ENCODE assay signal across 8 mouse cellular contexts in genomic region chr17:74396766-74397165, GRCm38 (mm10). TPM values are rescaled to one million over a fixed set of nuclear protein-coding genes. Genes with fewer than 3 reads are reported as not detected.
DNase-seq lines count a peak whose midpoint lies in the region; ATAC-seq and TF ChIP-seq lines count a peak whose summit lies in the region.

No protein-coding gene starts in this region.

- peaks cover 8% of the 10 kb centered on the region; the same call in 1 of the 2 replicates for H3K4me1 ChIP-seq in lung, embryonic 15.5 days
- peaks cover 3% of the 10 kb centered on the region for H3K4me1 ChIP-seq in lung, adult 2 months (ENCODE audit: control insufficient read depth, insufficient read depth, low read length)
- peaks cover 14% of the 10 kb centered on the region for H3K4me1 ChIP-seq in forebrain, embryonic 13.5 days
- H3K4me1 ChIP-seq in liver, embryonic 12.5 days: peaks cover 17% of the 10 kb centered on the region
- peaks cover 6% of the 10 kb centered on the region; the same call in 1 of the 2 replicates for H3K4me1 ChIP-seq in stomach, embryonic 16.5 days (ENCODE audit: control insufficient read depth, insufficient read depth, low read length)

- TF ChIP-seq POLR2A in lung, adult 2 months (IDR thresholded peaks at IDR 0.05; ENCODE audit: borderline replicate concordance, extremely low read depth, low read depth, low read length): no peak

- H3K4me2 ChIP-seq in lung, embryonic 15.5 days: peak overlapping the region; percentile 72
- peak overlapping the region; percentile 72 for H3K4me2 ChIP-seq in forebrain, embryonic 13.5 days
- peak overlapping the region; percentile 86 for H3K4me2 ChIP-seq in liver, embryonic 12.5 days
- H3K4me2 ChIP-seq in stomach, embryonic 16.5 days (ENCODE audit: low read depth, low read length): peak overlapping the region; percentile 69

- no peaks in the 10 kb centered on the region for H3K27me3 ChIP-seq in lung, embryonic 15.5 days
- no peaks in the 10 kb centered on the region for H3K27me3 ChIP-seq in forebrain, embryonic 13.5 days
- H3K27me3 ChIP-seq in liver, embryonic 12.5 days (replicated peaks): no peaks in the 10 kb centered on the region
- H3K27me3 ChIP-seq in stomach, embryonic 16.5 days (ENCODE audit: control insufficient read depth, insufficient read depth, low read length): no peaks in the 10 kb centered on the region

- ATAC-seq in lung, embryonic 15.5 days (ENCODE audit: borderline replicate concordance, extremely low read depth, low FRiP score, low TSS enrichment): no peak
- ATAC-seq in forebrain, embryonic 13.5 days: no peak
- no peak for ATAC-seq in liver, embryonic 12.5 days
- no peak for ATAC-seq in stomach, embryonic 16.5 days (ENCODE audit: insufficient read depth, low FRiP score)

- H3K4me3 ChIP-seq in lung, embryonic 15.5 days: peak overlapping the region; percentile 90
- H3K4me3 ChIP-seq in lung, adult 2 months (replicated peaks; ENCODE audit: extremely low read depth, low read depth, low read length): no peak overlapping the region
- H3K4me3 ChIP-seq in forebrain, embryonic 13.5 days: peak overlapping the region; percentile 76; the same call in 1 of the 2 replicates
- H3K4me3 ChIP-seq in liver, embryonic 12.5 days: peak overlapping the region; percentile 97
- peak overlapping the region; percentile 93 for H3K4me3 ChIP-seq in stomach, embryonic 16.5 days (replicated peaks; ENCODE audit: low read length)

- no peak for DNase-seq in lung, adult 2 months
- DNase-seq in MN1 (ENCODE audit: low spot score): no peak
- DNase-seq in gastrocnemius, postnatal 10 days: no peak
- DNase-seq in kidney, postnatal 36 days: no peak

- H3K36me3 ChIP-seq in lung, embryonic 15.5 days: no peaks in the 10 kb centered on the region
- H3K36me3 ChIP-seq in forebrain, embryonic 13.5 days (ENCODE audit: poor library complexity, severe bottlenecking): peaks cover under 1% of the 10 kb centered on the region; the same call in 1 of the 2 replicates
- 0 out of 2 replicates have a peak, but pooled peaks cover 5% of the 10 kb centered on the region for H3K36me3 ChIP-seq in liver, embryonic 12.5 days
- no peaks in the 10 kb centered on the region for H3K36me3 ChIP-seq in stomach, embryonic 16.5 days (ENCODE audit: control insufficient read depth, insufficient read depth, low read length)

- 72% methylated on average over 4 of the region's 4 CpGs for WGBS in lung, embryonic 15.5 days
- 61% methylated on average over 4 of the region's 4 CpGs for WGBS in lung, adult 2 months
- 89% methylated on average over 4 of the region's 4 CpGs for WGBS in forebrain, embryonic 13.5 days
- 56% methylated on average over 4 of the region's 4 CpGs for WGBS in liver, embryonic 12.5 days (ENCODE audit: insufficient replicate concordance)
- 60% methylated on average over 4 of the region's 4 CpGs for WGBS in stomach, embryonic 16.5 days

- TF ChIP-seq CTCF in lung, adult 2 months (IDR thresholded peaks at IDR 0.05; ENCODE audit: insufficient read depth, low read length): no peak

- no peaks in the 10 kb centered on the region for H3K9me3 ChIP-seq in lung, embryonic 15.5 days
- no peaks in the 10 kb centered on the region for H3K9me3 ChIP-seq in forebrain, embryonic 13.5 days (replicated peaks)
- no peaks in the 10 kb centered on the region for H3K9me3 ChIP-seq in liver, embryonic 12.5 days (replicated peaks)
- no peaks in the 10 kb centered on the region for H3K9me3 ChIP-seq in stomach, embryonic 16.5 days (replicated peaks; ENCODE audit: control insufficient read depth, low read length)

- H3K9ac ChIP-seq in lung, embryonic 15.5 days: peak overlapping the region; percentile 95; the same call in 1 of the 2 replicates
- no peak overlapping the region; the same call in 1 of the 2 replicates for H3K9ac ChIP-seq in forebrain, embryonic 13.5 days
- H3K9ac ChIP-seq in liver, embryonic 12.5 days: peak overlapping the region; percentile 94; the same call in 1 of the 2 replicates
- H3K9ac ChIP-seq in stomach, embryonic 16.5 days (ENCODE audit: low read length): peak overlapping the region; percentile 99; the same call in 1 of the 2 replicates

- no peak overlapping the region for H3K27ac ChIP-seq in lung, embryonic 15.5 days
- no peak overlapping the region for H3K27ac ChIP-seq in forebrain, embryonic 13.5 days
- H3K27ac ChIP-seq in liver, embryonic 12.5 days: no peak overlapping the region
- no peak overlapping the region for H3K27ac ChIP-seq in stomach, embryonic 16.5 days (ENCODE audit: low read length)

RNA-seq across cellular contexts. Expression of gene Slc30a6, which starts 1.4 kb away (rescaled TPM):
- 41.5 and 43.0 TPM in 2 replicates for polyA plus RNA-seq in lung, embryonic 15.5 days (2015; fragmentation: Nextera tagmentation; extraction: Ambion mirVana)
- 14.8 and 20.5 TPM in 2 replicates for polyA plus RNA-seq in lung, adult 2 months (2012; rRNA removed)
- 28.8 and 33.2 TPM in 2 replicates for polyA plus RNA-seq in forebrain, embryonic 13.5 days (2015; fragmentation: Nextera tagmentation; extraction: Ambion mirVana)
- polyA plus RNA-seq in liver, embryonic 12.5 days (2016; fragmentation: Nextera tagmentation; extraction: Ambion mirVana): 22.0 and 22.4 TPM in 2 replicates
- 37.7 and 42.5 TPM in 2 replicates for polyA plus RNA-seq in stomach, embryonic 16.5 days (2015; fragmentation: Nextera tagmentation; extraction: Ambion mirVana)
- 1 to 10 TPM; 6.3 to 9.9 TPM for total RNA-seq in gastrocnemius, postnatal 10 days (2021)

RNA-seq across cellular contexts. Expression of gene Spast, which starts 58.0 kb away (rescaled TPM):
- polyA plus RNA-seq in lung, embryonic 15.5 days (2015; fragmentation: Nextera tagmentation; extraction: Ambion mirVana): 15.6 and 16.9 TPM in 2 replicates
- 5.1 and 5.9 TPM in 2 replicates for polyA plus RNA-seq in lung, adult 2 months (2012; rRNA removed)
- polyA plus RNA-seq in forebrain, embryonic 13.5 days (2015; fragmentation: Nextera tagmentation; extraction: Ambion mirVana): 25.3 and 25.7 TPM in 2 replicates
- polyA plus RNA-seq in liver, embryonic 12.5 days (2016; fragmentation: Nextera tagmentation; extraction: Ambion mirVana): 10.6 and 10.7 TPM in 2 replicates
- 11.3 and 11.7 TPM in 2 replicates for polyA plus RNA-seq in stomach, embryonic 16.5 days (2015; fragmentation: Nextera tagmentation; extraction: Ambion mirVana)
- total RNA-seq in gastrocnemius, postnatal 10 days (2021): 10 to 100 TPM; 48.9 to 51.6 TPM
